8 mouse cellular contexts compared by ENCODE assay signal in the genomic region with DNA sequence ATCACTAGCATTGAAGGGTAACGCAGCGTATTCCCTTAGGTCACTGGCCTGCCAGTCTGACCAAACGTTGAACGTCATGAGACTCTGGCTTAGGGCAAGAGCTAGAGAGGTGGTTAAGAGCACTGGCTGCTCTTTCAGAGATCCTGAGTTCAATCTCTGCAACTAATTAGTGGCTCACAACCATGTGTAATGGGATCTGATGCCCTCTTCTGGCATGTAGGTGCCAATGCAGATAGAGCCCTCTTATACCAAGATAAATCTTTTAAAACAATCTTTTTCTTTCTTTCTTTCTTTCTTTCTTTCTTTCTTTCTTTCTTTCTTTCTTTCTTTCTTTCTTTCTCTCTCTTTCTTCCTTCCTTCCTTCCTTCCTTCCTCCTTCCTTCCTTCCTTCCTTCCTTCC. TPM values are rescaled to one million over a fixed set of nuclear protein-coding genes. Genes with fewer than 3 reads are reported as not detected.
DNase-seq lines count a peak whose midpoint lies in the region; ATAC-seq and TF ChIP-seq lines count a peak whose summit lies in the region.
"Not testable (repeated sequence)": the region's sequence is repeated elsewhere in the genome, so short reads cannot be mapped to it uniquely, and the experiment has no call there.

No protein-coding gene starts in this region.

- not testable (repeated sequence) for TF ChIP-seq POLR2A in cortical plate, adult 2 months (IDR thresholded peaks at IDR 0.05; ENCODE audit: extremely low read depth, insufficient read depth, low read length); heart, adult 2 months (IDR thresholded peaks at IDR 0.05; ENCODE audit: insufficient read depth, low read depth, low read length)

- H3K4me1 ChIP-seq in E14TG2a.4 (replicated peaks; ENCODE audit: low read depth, low read length); cortical plate, adult 2 months (ENCODE audit: control insufficient read depth, insufficient read depth, low read length); heart, adult 2 months (ENCODE audit: control insufficient read depth, insufficient read depth, low read length); lung, embryonic 14.5 days (ENCODE audit: insufficient read depth); stomach, postnatal 0 days (replicated peaks; ENCODE audit: control insufficient read depth, insufficient read depth): not testable (repeated sequence)

- H3K4me3 ChIP-seq in E14TG2a.4 (replicated peaks; ENCODE audit: low read length); cortical plate, adult 2 months (ENCODE audit: insufficient read depth, low read length); heart, adult 2 months; layer of hippocampus, adult 2 months; lung, embryonic 14.5 days (ENCODE audit: low read depth, low read length); stomach, postnatal 0 days (ENCODE audit: low read depth, low read length): not testable (repeated sequence)

- H3K79me2 ChIP-seq in heart, adult 2 months (replicated peaks; ENCODE audit: control insufficient read depth, insufficient read depth, low read length): not testable (repeated sequence)

- ATAC-seq in Patski; lung, embryonic 14.5 days (ENCODE audit: insufficient read depth); stomach, postnatal 0 days (ENCODE audit: low FRiP score, low TSS enrichment): not testable (repeated sequence)

- not testable (repeated sequence) for H3K9ac ChIP-seq in heart, adult 2 months (ENCODE audit: low read depth, low read length); lung, embryonic 14.5 days; stomach, postnatal 0 days (ENCODE audit: low read length)

- 96% methylated on average over 4 of the region's 4 CpGs for WGBS in heart, adult 2 months
- 92% methylated on average over 4 of the region's 4 CpGs for WGBS in lung, embryonic 14.5 days
- 93% methylated on average over 4 of the region's 4 CpGs for WGBS in stomach, postnatal 0 days

- not testable (repeated sequence) for TF ChIP-seq EP300 in heart, adult 2 months (IDR thresholded peaks at IDR 0.05; ENCODE audit: insufficient read depth, low read depth, low read length); stomach, postnatal 0 days (optimal IDR thresholded peaks at IDR 0.05)

- peak; percentile 3 for DNase-seq in 3T3-L1 (ENCODE audit: low read depth, low spot score)
- not testable (repeated sequence) for DNase-seq in Patski (ENCODE audit: low read depth, low spot score); heart, adult 2 months; layer of hippocampus, adult 2 months (ENCODE audit: low spot score in 2 of 2); lung, embryonic 14.5 days; stomach, postnatal 0 days (ENCODE audit: low spot score)

- H3K9me3 ChIP-seq in E14TG2a.4 (ENCODE audit: low read length): peaks cover 12% of the 10 kb centered on the region; the same call in 1 of the 2 replicates
- H3K9me3 ChIP-seq in lung, embryonic 14.5 days (ENCODE audit: low read depth, low read length); stomach, postnatal 0 days (ENCODE audit: control insufficient read depth, low read length): not testable (repeated sequence)

- CTCF ChIA-PET in Patski (lab: Charles Lee): not testable (repeated sequence)

- TF ChIP-seq CTCF in E14TG2a.4 (conservative IDR thresholded peaks at IDR 0.05; ENCODE audit: low read length) (0 out of 2 replicates have a peak, but pooled peaks have one; percentile 15), Patski (IDR thresholded peaks at IDR 0.05) (peak; percentile 43)
- TF ChIP-seq CTCF in cortical plate, adult 2 months (IDR thresholded peaks at IDR 0.05; ENCODE audit: extremely low read depth, insufficient read depth, low read length): 0 out of 2 replicates have a peak, but pooled peaks have one; percentile 11
- peak; percentile 45 for TF ChIP-seq CTCF in heart, adult 2 months (IDR thresholded peaks at IDR 0.05)
- TF ChIP-seq CTCF in layer of hippocampus, adult 2 months (conservative IDR thresholded peaks at IDR 0.05): peak; percentile 61
- TF ChIP-seq CTCF in lung, embryonic 14.5 days (IDR thresholded peaks at IDR 0.05; ENCODE audit: low read depth): peak; percentile 39
- TF ChIP-seq CTCF in stomach, postnatal 0 days (IDR thresholded peaks at IDR 0.05; ENCODE audit: low read depth): peak; percentile 54

- not testable (repeated sequence) for H3K4me2 ChIP-seq in lung, embryonic 14.5 days; stomach, postnatal 0 days (replicated peaks; ENCODE audit: low read depth)

- not testable (repeated sequence) for H3K27me3 ChIP-seq in E14TG2a.4 (ENCODE audit: insufficient read depth, low read length); Patski; heart, adult 2 months (ENCODE audit: control insufficient read depth, insufficient read depth, low read length); lung, embryonic 14.5 days (ENCODE audit: insufficient read depth, low read length); stomach, postnatal 0 days (ENCODE audit: control insufficient read depth, insufficient read depth, low read length)

- not testable (repeated sequence) for H3K36me3 ChIP-seq in E14TG2a.4 (ENCODE audit: insufficient read depth, low read length); heart, adult 2 months (ENCODE audit: control insufficient read depth, insufficient read depth, low read length); lung, embryonic 14.5 days (ENCODE audit: insufficient read depth); stomach, postnatal 0 days (ENCODE audit: control insufficient read depth, insufficient read depth, low read length)

- intact Hi-C loops in heart, adult 2 months (cut with DNase I): not testable (repeated sequence)

- H3K27ac ChIP-seq in cortical plate, adult 2 months (ENCODE audit: insufficient read depth, low read length); heart, adult 2 months; layer of hippocampus, adult 2 months; lung, embryonic 14.5 days (ENCODE audit: low read depth); stomach, postnatal 0 days (replicated peaks): not testable (repeated sequence)

- POLR2A ChIA-PET in Patski (lab: Charles Lee): not testable (repeated sequence)

- in situ Hi-C loops in Patski (cut with MboI; ENCODE audit: low pct_unique_long_range_greater_than_20kb): not testable (repeated sequence)

RNA-seq across cellular contexts. Expression of gene Slc9a9, which starts 35.4 kb away (rescaled TPM):
- polyA plus RNA-seq in Patski (2021): 1.1 TPM
- polyA plus RNA-seq in cortical plate, adult 2 months (2012; rRNA removed): 15.9 and 16.0 TPM in 2 replicates
- 1 to 10 TPM; 1.9 to 2.2 TPM for total RNA-seq in heart, adult 2 months (2021)
- 2.0 and 2.8 TPM in 2 replicates for polyA plus RNA-seq in heart, adult 2 months (2012; rRNA removed)
- total RNA-seq in layer of hippocampus, adult 2 months (2021): 10 to 100 TPM; 18.3 to 19.4 TPM
- 5.0 and 5.1 TPM in 2 replicates for polyA plus RNA-seq in lung, embryonic 14.5 days (2014; fragmentation: Nextera tagmentation; extraction: Ambion mirVana)
- 3.4 and 3.8 TPM in 2 replicates for polyA plus RNA-seq in stomach, postnatal 0 days (2015; fragmentation: Nextera tagmentation; extraction: Ambion mirVana)

Comparison
In these comparisons a context has a peak if more than half of its experiments do, and no peak if none do; other contexts are left out.
1. CTCF ChIP-seq: peak in every context shown above with its lines; median percentile 61 in layer of hippocampus, adult 2 months; 54 in stomach, postnatal 0 days; 45 in heart, adult 2 months; 43 in Patski; 39 in lung, embryonic 14.5 days; 15 in E14TG2a.4; 11 in cortical plate, adult 2 months.